Mouse (Mus musculus) cortical plate, adult 2 months (tissue): Measurements from ENCODE around the gene Tpr. TPM values are rescaled to one million over a fixed set of nuclear protein-coding genes. Genes with fewer than 3 reads are reported as not detected.

Experiments used
- H3K27ac ChIP-seq: fragments of 200-500 bp; 2 replicates; pipeline ENCODE4 v1.5.1; 2012; ENCODE audit warnings: low read length, control low read depth, inconsistent platforms; ENCODE audit not compliant: insufficient read depth
- H3K4me1 ChIP-seq: fragments of 200-500 bp; 2 replicates; pipeline ENCODE4 v1.6.1; 2011; ENCODE audit warnings: low read length; ENCODE audit not compliant: control insufficient read depth, insufficient read depth
- H3K4me3 ChIP-seq: fragments of 200-500 bp; 2 replicates; pipeline ENCODE4 v1.5.1; 2011; ENCODE audit warnings: mild to moderate bottlenecking, low read length, control low read depth; ENCODE audit not compliant: insufficient read depth
- CTCF ChIP-seq: fragments of 200-500 bp; IDR thresholded peaks from 2 replicates; pipeline ENCODE4 v1.5.1; 2011; ENCODE audit warnings: mild to moderate bottlenecking, control low read depth, low read length; ENCODE audit not compliant: insufficient read depth; ENCODE audit errors: extremely low read depth
- POLR2A ChIP-seq: fragments of 200-500 bp; IDR thresholded peaks from 2 replicates; pipeline ENCODE4 v1.6.1; 2011; ENCODE audit warnings: mild to moderate bottlenecking, low read length, control low read depth; ENCODE audit not compliant: insufficient read depth; ENCODE audit errors: extremely low read depth
- polyA plus RNA-seq: library from polyadenylated mRNA; depleted of rRNA; stranded (reverse); fragments of >200 nt; gene quantifications from 2 replicates; pipeline ENCODE4 v1.2.3, GENCODE M21; 2012; rRNA removed

Tpr gene
- 73.7 and 74.3 TPM in 2 replicates for polyA plus RNA-seq

DNA sequence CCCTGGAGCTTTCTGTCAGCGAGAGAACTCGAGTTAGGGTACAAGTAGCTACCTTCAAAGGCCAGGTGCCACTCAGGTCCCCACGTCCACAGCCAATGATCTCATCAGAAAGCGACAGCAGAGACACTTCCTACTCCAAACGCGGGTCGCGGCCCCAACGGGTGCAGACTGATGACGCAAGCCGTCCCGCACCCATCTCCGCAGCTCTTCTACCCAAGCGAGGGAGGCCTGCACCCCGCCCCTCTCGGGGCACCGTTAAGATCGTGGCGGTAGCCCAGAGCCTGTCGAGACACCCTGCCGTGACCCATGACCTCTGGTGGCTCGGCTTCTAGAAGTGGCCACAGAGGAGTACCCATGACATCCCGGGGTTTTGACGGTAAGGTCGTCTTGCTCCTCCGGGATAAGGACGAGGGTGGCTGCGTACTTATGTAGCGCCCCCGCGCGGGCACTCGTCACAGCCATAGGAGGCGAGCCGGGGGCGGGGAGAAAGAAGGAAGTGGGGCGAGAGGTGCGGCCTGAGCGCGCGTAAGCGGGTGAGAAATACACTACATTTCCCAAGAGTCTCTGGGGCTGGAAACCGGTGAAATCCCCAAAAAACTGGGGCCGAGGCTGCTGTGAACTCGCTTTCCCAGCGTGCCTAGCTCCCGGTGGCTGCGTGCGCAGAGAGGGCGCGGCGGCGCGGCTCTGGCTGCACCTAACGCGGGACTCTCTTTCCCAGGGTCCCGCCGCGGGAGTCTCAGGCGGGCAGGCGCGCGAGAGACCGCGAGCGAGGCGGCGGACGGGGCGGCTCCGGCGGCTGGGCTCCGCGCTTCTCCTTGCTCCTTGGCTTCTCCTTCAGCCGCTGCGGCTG, at the start of gene Tpr, which contains the start of gene Odr4:
Gene Tpr, plus strand, starts transcription at position 201 of the 850 bp plus-strand sequence.
Gene Odr4, minus strand, starts transcription at position 443 of the 850 bp plus-strand sequence.
- TF ChIP-seq CTCF (no peak), POLR2A (peak; percentile 63)
- peak within 1 kb of the TSS; percentile 96 for H3K27ac ChIP-seq
- H3K4me1 ChIP-seq: no peaks in the 10 kb centered on the region
- peak within 1 kb of the TSS; percentile 56 for H3K4me3 ChIP-seq

DNA sequence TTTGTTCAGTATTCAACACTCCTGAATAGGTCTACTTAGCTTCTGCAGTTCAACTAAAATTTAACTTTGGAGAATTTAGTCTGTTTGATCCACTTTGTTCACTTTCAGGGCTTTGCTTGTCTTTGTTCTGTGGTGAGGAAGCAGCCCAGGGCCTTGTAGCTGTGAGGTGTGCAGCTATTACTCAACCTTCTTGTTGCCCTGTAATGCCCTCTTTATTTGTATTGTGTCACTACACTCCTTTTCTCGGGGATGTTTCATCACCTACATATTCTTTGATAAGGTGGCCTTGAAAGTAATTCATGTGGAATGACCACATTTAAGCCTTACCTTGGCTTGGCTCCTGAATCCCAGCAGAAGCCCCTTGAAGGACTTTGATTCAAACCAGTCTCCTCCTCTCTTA, 31.8 kb upstream of the Tpr start:
- H3K4me1 ChIP-seq: no peaks in the 10 kb centered on the region
- no peak overlapping the region for H3K4me3 ChIP-seq
- H3K27ac ChIP-seq: no peak overlapping the region
- no peak for TF ChIP-seq CTCF
- TF ChIP-seq POLR2A: no peak

DNA sequence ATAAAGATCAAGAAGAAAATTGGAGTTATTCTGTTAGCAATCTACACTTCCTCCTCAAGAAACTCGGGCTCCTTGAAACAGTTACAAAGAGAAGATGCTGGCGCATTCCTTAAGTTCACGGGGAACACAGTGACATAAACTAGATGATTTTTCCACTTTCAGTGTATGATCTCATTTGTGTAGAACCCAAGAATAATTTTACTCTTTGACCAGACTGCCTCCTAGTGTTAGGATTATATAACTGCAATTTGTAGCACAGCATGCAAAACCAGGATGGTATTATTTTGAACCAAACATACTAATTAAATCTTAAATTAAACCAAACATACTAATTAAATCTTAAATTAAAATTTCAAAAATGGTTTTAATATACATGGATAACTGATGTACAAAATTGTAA, 19.7 kb upstream of the Tpr start:
- Histone ChIP-seq H3K4me3 (no peak overlapping the region), H3K27ac (no peak overlapping the region), H3K4me1 (no peaks in the 10 kb centered on the region)
- TF ChIP-seq POLR2A: no peak
- no peak for TF ChIP-seq CTCF

DNA sequence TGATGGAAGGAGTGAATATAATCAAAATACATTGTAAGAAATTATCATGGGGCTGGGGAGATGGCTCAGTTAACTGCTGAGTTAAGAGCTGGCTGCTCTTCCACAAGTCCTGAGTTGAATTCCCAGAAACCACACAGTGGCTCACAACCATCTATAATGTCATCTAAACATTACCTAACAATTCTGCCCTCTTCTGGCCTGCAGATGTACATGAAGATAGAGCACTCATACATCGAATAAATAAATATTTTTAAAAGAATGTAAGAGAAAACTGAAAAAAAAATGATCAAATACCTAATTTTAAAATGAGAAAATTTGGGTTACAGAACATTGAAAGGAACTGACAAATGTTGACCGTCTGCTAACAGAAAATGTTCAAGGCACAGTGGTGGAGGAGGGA, 18.4 kb upstream of the Tpr start:
- H3K27ac ChIP-seq: no peak overlapping the region
- no peak overlapping the region for H3K4me3 ChIP-seq
- no peak for TF ChIP-seq CTCF
- no peak for TF ChIP-seq POLR2A
- no peaks in the 10 kb centered on the region for H3K4me1 ChIP-seq

GRCm38 (mm10) chr1:150384138-150384537, 8.5 kb upstream of the Tpr start:
- H3K4me3 ChIP-seq: no peak overlapping the region
- H3K4me1 ChIP-seq: no peaks in the 10 kb centered on the region
- no peak overlapping the region for H3K27ac ChIP-seq
- TF ChIP-seq CTCF (no peak), POLR2A (no peak)

DNA sequence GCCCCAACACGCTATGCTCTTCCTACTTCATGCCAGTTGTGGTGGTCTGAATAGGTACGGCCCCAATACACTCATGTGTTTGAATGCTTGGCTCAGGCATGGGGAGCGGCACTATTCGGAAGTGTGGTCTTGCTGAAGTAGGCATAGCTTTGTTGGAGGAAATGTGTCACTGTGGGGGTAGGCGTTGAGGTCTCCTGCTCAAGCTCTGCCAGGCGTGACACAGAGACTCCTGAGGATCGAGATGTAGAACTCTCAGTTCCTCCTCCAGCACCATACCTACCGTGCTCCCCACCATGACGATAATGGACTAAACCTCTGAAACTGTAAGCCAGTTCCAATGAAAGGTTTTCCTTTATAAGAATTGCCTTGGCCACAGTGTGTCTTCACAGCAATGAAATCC, 5.1 kb upstream of the Tpr start:
- Histone ChIP-seq H3K27ac (no peak overlapping the region), H3K4me3 (no peak overlapping the region), H3K4me1 (no peaks in the 10 kb centered on the region)
- TF ChIP-seq POLR2A (no peak), CTCF (no peak)

DNA sequence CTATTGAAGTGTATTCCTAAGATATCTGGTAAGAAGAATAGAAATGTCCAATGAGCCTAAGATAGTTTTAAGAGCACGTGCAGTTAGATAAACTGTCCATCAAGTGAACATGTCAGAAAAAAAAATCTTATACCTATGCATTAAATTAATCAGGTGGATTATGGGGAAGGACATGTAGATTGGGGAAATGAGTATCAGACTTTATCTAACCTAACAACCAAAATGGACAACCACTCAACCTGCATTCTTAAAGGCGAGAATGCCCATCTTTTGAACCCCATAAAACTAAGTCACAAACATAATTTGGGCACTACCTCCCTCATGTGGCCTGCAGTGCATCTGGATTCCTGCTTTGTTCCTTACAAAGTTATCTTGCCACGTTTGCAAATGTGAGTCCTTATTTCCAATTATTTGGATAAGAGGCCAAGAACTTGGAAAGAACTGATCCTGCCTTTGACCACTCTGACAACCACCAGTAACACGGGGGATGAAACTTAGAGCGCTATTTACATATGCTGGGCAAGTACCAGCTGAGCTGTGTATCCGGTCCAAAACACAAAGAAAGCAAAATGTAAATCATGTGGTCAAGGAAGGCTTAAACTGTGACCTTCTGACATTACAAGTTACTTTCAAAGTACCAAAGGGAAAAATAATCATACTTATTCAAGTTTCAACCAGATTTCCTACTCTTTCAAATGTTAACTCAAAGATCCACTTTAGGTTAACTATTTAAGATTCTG, 3.1 kb upstream of the Tpr start:
- Histone ChIP-seq H3K4me3 (no peak overlapping the region), H3K27ac (no peak overlapping the region), H3K4me1 (no peaks in the 10 kb centered on the region)
- TF ChIP-seq POLR2A: no peak
- TF ChIP-seq CTCF: no peak

GRCm38 (mm10) chr1:150391931-150392637, 554 bp upstream of the Tpr start:
- H3K27ac ChIP-seq: no peak overlapping the region
- H3K4me1 ChIP-seq: no peaks in the 10 kb centered on the region
- no peak for TF ChIP-seq POLR2A
- no peak for TF ChIP-seq CTCF
- H3K4me3 ChIP-seq: peak overlapping the region; percentile 56

- TF ChIP-seq POLR2A: no peak
- TF ChIP-seq CTCF: no peak
- H3K4me3 ChIP-seq: peak overlapping the region; percentile 56
- H3K27ac ChIP-seq: no peak overlapping the region
- H3K4me1 ChIP-seq: no peaks in the 10 kb centered on the region
Measured at GRCm38 (mm10) chr1:150393488-150393852, 832 bp downstream of the Tpr start.
